Mouse (Mus musculus): ENCODE measurements at regions not wholly inside any gene's neighbourhood (a gene's known extent, or its start where the extent isn't known, plus 50 kb on each side); places are given as distances from the start of the nearest gene placed in this dataset.

- ATAC-seq (ENCODE audit: insufficient read depth) = 0 out of 2 replicates have a peak, but pooled peaks have one; percentile 13
These were observed 149.1 kb downstream of the Rchy1 start for GRCm38 (mm10) chr5:91813547-91814416.

GRCm38 (mm10) chr5:91807070-91808065 lies 155.5 kb downstream of the Rchy1 start:
- Histone ChIP-seq H3K4me3 (ENCODE audit: insufficient read depth in 1 of 2, low read depth in 2 of 2, low read length in 2 of 2) (no peak overlapping the region), H3K9me3 (ENCODE audit: control insufficient read depth, low read length) (no peaks in the 10 kb centered on the region), H3K27me3 (ENCODE audit: control insufficient read depth, insufficient read depth, low read length) (no peaks in the 10 kb centered on the region), H3K36me3 (replicated peaks; ENCODE audit: control insufficient read depth, insufficient read depth, low read depth) (no peaks in the 10 kb centered on the region), H3K9ac (replicated peaks) (no peak overlapping the region; the same call in 1 of the 2 replicates), H3K27ac (no peak overlapping the region), H3K4me1 (replicated peaks; ENCODE audit: control insufficient read depth in 2 of 2, insufficient read depth in 2 of 2, low read length in 1 of 2) (0 out of 4 replicates have a peak, but pooled peaks cover 0 to 3% of the 10 kb centered on the region in 2 experiments), H3K4me2 (ENCODE audit: low read depth) (no peak overlapping the region)
- no peak for TF ChIP-seq EP300 (IDR thresholded peaks at IDR 0.05; ENCODE audit: low read depth)
- no peak for TF ChIP-seq CTCF (IDR thresholded peaks at IDR 0.05; ENCODE audit: low read depth)
- WGBS (ENCODE audit: insufficient replicate concordance) = 62% methylated on average over 18 of the region's 18 CpGs
- DNase-seq (ENCODE audit: low read depth in 3 of 3, low spot score in 3 of 3) = no peak
- no peak for ATAC-seq (ENCODE audit: insufficient read depth)

More at GRCm38 (mm10) chr5:91813547-91814416, 149.1 kb downstream of the Rchy1 start:
- no peak overlapping the region for H3K4me2 ChIP-seq (ENCODE audit: low read depth)
- H3K4me1 ChIP-seq (replicated peaks; ENCODE audit: control insufficient read depth in 2 of 2, insufficient read depth in 2 of 2, low read length in 1 of 2) = peaks cover 0 to 5% of the 10 kb centered on the region in 2 experiments; a peak in 2 of 4 replicates
- no peak for DNase-seq (ENCODE audit: low read depth in 3 of 3, low spot score in 3 of 3)
- 33% methylated on average over 5 of the region's 5 CpGs for WGBS (ENCODE audit: insufficient replicate concordance)
- H3K9me3 ChIP-seq (ENCODE audit: control insufficient read depth, low read length) = no peaks in the 10 kb centered on the region
- no peak overlapping the region for H3K9ac ChIP-seq (replicated peaks)
- H3K27ac ChIP-seq = no peak overlapping the region
- H3K4me3 ChIP-seq (ENCODE audit: insufficient read depth in 1 of 2, low read depth in 2 of 2, low read length in 2 of 2) = no peak overlapping the region
- TF ChIP-seq EP300 (IDR thresholded peaks at IDR 0.05; ENCODE audit: low read depth) = no peak
- H3K27me3 ChIP-seq (ENCODE audit: control insufficient read depth, insufficient read depth, low read length) = no peaks in the 10 kb centered on the region
- no peaks in the 10 kb centered on the region for H3K36me3 ChIP-seq (replicated peaks; ENCODE audit: control insufficient read depth, insufficient read depth, low read depth)

GRCm38 (mm10) chr5:91801297-91801980 lies 161.4 kb downstream of the Rchy1 start:
- DNase-seq (ENCODE audit: low read depth in 3 of 3, low spot score in 3 of 3) = no peak
- WGBS (ENCODE audit: insufficient replicate concordance) = 69% methylated on average over 3 of the region's 3 CpGs
- Histone ChIP-seq H3K4me1 (replicated peaks; ENCODE audit: control insufficient read depth in 2 of 2, insufficient read depth in 2 of 2, low read length in 1 of 2) (no peaks in the 10 kb centered on the region), H3K4me3 (ENCODE audit: insufficient read depth in 1 of 2, low read depth in 2 of 2, low read length in 2 of 2) (no peak overlapping the region), H3K4me2 (ENCODE audit: low read depth) (no peak overlapping the region), H3K27ac (no peak overlapping the region), H3K9ac (replicated peaks) (no peak overlapping the region), H3K27me3 (ENCODE audit: control insufficient read depth, insufficient read depth, low read length) (no peaks in the 10 kb centered on the region), H3K36me3 (replicated peaks; ENCODE audit: control insufficient read depth, insufficient read depth, low read depth) (no peaks in the 10 kb centered on the region), H3K9me3 (ENCODE audit: control insufficient read depth, low read length) (no peaks in the 10 kb centered on the region)
- TF ChIP-seq EP300 (IDR thresholded peaks at IDR 0.05; ENCODE audit: low read depth) = no peak
- no peak for ATAC-seq (ENCODE audit: insufficient read depth)

GRCm38 (mm10) chr5:91797362-91797761 lies 165.5 kb downstream of the Rchy1 start:
- 68% methylated on average over 3 of the region's 3 CpGs for WGBS (ENCODE audit: insufficient replicate concordance)

More at GRCm38 (mm10) chr5:91797362-91797761, 165.5 kb downstream of the Rchy1 start:
- H3K27me3 ChIP-seq (ENCODE audit: control insufficient read depth, insufficient read depth, low read length) = no peaks in the 10 kb centered on the region
- no peak overlapping the region for H3K27ac ChIP-seq
- H3K36me3 ChIP-seq (replicated peaks; ENCODE audit: control insufficient read depth, insufficient read depth, low read depth) = no peaks in the 10 kb centered on the region
- TF ChIP-seq CTCF (IDR thresholded peaks at IDR 0.05; ENCODE audit: low read depth) = no peak
- H3K4me3 ChIP-seq (ENCODE audit: insufficient read depth in 1 of 2, low read depth in 2 of 2, low read length in 2 of 2) = no peak overlapping the region
- DNase-seq (ENCODE audit: low read depth in 3 of 3, low spot score in 3 of 3) = no peak
- no peaks in the 10 kb centered on the region for H3K9me3 ChIP-seq (ENCODE audit: control insufficient read depth, low read length)
- no peak overlapping the region for H3K4me2 ChIP-seq (ENCODE audit: low read depth)
- H3K4me1 ChIP-seq (replicated peaks; ENCODE audit: control insufficient read depth in 2 of 2, insufficient read depth in 2 of 2, low read length in 1 of 2) = no peaks in the 10 kb centered on the region
- ATAC-seq (ENCODE audit: insufficient read depth) = no peak
- H3K9ac ChIP-seq (replicated peaks) = no peak overlapping the region
